Mouse (Mus musculus) right cerebral cortex, postnatal 4 days (tissue): Measurements from ENCODE around the gene Rfx4.

Experiments used
- DNase-seq: peaks from one replicate; pipeline ENCODE4 v3.0.0-alpha.2; 2022

Gene Rfx4

DNA sequence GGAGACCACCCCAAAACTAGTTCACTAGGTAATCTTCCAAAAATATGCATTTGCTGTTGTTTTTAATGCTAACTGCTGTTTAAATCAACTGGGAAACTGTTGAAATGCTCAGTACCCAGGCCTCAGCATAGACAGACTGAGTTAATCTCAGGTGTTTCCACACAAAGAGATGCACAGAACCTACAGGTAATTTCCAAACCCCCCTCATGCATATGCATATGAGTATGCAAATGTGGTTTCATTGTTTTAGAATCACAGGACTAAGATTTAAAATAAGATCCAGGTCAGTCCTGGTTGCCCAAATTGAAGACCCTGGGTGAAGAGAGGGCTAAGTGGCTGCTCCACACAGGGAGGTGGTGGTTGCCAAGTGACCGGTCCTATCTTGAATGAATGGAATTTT lies 157.3 kb downstream of the Rfx4 start:
- DNase-seq = no peak

DNA sequence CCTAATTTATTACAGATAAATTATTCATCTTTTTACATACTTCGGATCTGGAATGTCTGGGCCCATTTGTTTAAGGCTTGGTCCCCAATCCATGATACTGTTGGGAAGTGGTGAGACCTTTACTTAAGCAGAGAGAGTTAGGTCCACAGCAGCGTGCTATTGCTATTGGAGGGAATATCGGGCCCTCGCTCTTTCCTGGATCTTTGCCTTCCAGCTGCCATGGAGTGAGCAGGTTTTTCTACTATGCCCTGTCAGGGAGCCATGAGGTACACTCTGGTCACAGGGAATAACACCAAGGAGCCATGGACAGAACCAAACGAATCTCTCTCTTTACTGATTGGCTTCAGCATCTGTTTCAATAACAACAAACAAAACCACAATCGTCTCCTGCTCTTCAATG lies 159.6 kb downstream of the Rfx4 start:
- DNase-seq = no peak

GRCm38 (mm10) chr10:84916810-84917730 lies 161.2 kb downstream of the Rfx4 start, which contains the start of gene Ric8b:
TSS of gene Ric8b (plus strand) at chr10:84917616.
- DNase-seq = peak; percentile 97

GRCm38 (mm10) chr10:84917731-84918095 lies 161.9 kb downstream of the Rfx4 start:
- DNase-seq = peak; percentile 70

DNA sequence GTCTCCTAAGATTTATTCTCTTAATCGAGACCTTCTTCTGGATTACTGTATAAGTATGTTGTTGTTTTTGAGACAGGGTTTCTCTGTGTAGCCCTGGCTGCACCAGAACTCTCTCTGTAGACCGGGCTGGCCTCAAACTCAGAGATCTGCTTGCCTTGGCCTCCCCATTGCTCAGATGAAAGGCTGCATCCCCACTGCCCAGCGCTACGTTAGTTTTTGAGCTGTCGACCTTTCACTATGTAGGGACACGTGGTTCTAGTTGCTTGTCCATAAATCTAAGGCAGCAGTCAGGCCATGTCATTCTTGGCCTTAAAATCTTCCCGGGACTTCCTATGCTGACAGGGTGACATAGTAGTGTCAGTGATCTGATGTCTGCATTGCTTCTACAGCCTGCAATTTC lies 170.5 kb downstream of the Rfx4 start:
- DNase-seq = no peak

DNA sequence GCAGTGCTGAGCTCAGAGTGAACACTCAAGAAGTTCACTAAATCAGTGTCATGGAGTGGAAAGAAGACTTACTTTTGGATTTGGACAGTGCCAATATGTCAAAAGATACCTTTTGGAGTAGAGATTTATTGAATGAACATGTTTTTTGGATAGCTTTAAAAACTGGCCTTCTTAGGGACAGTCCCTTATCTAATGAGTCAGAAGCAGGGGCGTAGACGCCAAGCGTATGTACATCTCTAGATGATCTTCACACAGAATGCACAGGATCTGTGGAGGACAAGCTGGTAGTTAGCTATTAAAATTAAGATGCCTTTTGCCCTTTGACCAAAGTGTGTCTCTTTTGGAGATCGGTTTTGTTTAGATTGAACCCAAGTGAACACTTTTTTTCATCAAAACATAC lies 171.0 kb downstream of the Rfx4 start:
- no peak for DNase-seq

DNA sequence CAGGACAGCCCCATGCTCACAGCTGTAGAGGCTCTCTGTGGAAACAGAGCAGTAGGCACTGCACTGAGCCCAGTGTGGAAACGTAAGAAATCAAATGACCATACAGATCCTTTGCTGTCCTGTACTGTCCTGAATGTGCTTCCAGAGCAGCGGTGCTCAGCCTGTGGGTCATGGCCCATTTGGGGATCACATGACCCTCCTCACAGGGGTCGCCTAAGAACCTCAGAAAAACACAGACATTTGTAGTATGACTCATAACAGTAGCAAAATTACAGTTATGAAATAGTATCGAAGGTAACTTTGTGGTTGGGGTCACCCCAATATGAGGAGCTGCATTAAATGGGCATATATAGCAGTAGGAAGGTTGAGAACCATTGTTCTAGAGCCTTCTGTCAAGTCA lies 172.6 kb downstream of the Rfx4 start:
- no peak for DNase-seq

DNA sequence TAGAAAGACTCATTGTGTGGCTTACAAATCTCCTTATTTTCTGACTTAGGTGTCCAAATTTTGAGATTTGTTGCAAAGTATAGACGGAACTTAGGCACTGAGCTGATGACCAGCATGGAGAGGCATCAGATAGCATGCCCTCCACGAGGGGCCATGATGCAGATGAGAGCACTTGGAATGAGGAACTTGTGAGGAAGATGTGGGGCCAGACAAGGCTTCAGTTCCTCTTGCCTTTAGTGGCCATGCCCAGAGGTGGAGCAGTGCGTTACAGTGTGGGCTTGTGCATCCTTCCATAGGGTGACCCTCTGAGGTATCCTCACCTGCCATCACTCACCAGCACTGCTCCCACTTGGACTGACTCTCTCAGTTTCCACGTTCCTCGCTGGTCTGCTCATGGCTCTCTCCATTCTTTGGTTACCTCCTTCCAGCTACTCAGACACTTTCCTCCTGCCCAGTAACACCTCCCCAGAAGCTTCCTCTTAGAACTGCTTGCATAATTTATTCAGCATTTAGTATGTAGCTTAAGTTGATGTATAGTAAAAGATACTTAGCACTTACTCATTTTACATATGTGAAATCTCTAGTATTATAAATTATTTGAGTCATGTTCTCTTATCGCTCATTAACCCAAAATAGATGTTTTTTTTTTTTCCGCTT lies 179.8 kb downstream of the Rfx4 start:
- DNase-seq = no peak

DNA sequence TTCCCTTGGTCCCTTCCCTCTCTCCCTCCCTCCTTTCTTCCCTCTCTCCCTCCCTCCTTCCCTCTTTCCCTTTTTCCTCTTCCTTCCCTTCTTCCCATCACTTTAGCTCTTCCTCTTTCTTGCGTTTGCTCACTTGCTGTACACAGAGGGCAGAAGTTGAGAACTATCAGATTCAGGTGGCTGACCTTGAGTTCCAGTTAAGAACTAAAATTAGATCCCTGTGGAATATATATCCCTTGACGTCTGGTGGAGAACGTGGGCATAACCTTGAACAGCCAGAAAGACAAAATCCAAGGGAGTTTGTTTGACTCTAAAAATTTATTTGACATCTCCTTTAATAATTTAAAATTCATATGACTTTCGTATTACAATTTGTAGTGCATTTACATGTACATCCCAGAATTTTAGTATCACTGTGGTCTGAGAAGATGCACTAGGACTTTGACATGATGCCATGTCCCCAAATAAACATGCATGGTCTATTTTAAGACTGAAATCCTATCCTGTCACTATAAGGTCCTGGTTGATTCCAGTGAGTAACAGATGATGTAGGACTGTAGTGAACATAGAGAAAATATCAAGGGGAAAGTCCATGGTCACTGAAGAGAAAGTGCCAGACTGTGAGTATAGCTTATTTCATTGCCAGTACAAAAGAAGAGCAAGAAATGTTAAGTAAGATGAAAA lies 181.1 kb downstream of the Rfx4 start:
- DNase-seq = no peak

GRCm38 (mm10) chr10:84938094-84938820 lies 182.4 kb downstream of the Rfx4 start:
- DNase-seq = no peak

DNA sequence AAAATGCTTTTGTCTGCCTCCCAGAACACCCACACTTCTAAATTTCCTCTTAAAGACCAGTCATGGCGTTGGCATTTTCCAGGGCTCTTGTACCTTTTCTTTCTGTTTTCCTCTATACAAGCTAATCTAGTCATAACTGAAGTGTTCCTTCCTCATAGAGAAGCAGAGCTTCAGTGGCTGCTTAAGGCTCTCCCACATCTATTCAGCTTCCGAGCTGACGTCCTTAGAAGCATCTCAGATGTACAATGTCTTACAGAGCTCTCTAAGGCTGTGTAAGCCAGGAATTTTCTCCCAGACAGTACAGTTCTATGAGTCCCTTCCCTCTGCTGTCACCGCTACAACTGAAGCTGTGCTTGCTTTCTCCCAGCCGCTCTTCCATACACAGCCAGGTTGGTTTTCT lies 183.0 kb downstream of the Rfx4 start:
- no peak for DNase-seq

DNA sequence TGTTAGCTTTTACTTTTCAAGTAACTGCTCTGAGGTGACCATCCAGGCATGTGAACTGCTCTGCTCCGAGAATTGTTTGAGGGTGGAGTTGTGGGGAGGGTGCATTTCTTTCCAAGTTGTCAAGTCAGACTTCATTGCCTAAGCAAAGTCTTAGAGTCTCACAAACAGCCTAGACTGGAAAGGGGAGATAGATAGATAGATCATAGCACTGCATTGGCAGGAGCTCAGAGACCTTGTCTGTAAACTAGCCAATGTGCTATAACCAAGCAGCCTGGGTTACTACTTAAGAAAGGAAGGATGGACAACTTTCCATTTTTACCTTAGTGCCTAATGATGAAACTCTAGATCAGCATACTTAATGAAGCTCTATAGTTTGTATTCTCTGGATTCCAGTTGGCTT lies 184.5 kb downstream of the Rfx4 start:
- no peak for DNase-seq

GRCm38 (mm10) chr10:84945692-84946091 lies 189.8 kb downstream of the Rfx4 start:
- no peak for DNase-seq

GRCm38 (mm10) chr10:84948970-84949683 lies 193.3 kb downstream of the Rfx4 start:
- DNase-seq = no peak

DNA sequence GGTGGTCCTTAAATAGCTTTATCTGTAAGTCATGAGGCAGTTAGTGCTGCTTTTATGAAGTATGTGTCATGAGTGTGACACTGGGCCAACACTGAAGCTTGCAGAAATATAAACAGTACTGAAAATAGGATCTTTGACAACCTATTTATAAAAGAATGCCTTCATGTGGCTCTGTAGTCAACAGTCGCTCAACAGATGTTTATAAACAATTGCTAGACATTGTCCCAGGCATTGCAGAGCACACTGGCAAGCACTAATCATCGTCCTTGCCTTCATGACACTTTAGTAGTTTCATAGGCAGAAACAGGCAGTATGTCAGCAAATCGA lies 193.8 kb downstream of the Rfx4 start:
- DNase-seq = no peak

DNA sequence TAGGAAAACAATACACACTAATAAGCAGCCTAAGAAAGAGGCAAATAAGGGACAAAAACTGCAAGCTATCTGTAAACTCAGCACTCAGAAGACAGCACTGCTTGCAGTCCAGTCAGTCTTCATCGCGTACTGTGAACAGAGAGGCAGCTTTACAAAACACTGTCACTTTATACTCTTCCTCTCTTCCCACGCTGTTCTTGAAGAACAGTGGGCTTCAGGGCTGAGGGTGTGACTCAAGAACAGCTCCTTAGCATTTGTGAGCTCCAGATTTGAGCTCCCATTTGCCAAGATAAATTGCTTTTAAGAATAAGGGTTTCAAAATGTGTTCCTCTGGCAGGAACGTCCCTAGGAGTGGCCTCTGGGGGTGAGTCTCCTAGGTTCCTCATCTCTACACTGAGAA lies 194.5 kb downstream of the Rfx4 start:
- DNase-seq = no peak

DNA sequence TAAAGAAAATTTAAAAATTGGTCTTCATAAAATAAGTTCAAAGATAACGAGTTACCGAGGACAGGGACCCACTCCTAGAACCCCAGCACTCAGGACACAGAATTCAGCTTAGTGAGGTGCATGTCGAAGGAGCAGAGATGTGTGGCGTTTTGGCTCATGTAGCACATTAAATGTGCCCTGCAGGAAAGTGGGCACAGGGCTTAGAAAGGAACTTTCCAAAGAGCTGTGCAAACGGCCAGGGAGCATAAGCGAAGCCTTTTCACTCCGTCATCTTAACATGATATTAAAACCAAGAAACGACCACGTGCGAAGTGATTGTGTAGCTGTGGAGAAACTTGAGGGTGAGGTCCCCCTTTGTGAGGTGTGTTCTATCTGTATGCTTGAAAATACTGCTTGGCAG lies 198.4 kb downstream of the Rfx4 start:
- DNase-seq = no peak
